Mouse (Mus musculus) kidney, postnatal 25 days (tissue): ENCODE results near the gene Alyref.

Experiments used
- DNase-seq, 2 experiments: peaks; one replicate each; pipeline ENCODE4 v3.0.0; 2021; ENCODE audit warnings: mixed read lengths in 2 of 2

The Alyref gene

DNA sequence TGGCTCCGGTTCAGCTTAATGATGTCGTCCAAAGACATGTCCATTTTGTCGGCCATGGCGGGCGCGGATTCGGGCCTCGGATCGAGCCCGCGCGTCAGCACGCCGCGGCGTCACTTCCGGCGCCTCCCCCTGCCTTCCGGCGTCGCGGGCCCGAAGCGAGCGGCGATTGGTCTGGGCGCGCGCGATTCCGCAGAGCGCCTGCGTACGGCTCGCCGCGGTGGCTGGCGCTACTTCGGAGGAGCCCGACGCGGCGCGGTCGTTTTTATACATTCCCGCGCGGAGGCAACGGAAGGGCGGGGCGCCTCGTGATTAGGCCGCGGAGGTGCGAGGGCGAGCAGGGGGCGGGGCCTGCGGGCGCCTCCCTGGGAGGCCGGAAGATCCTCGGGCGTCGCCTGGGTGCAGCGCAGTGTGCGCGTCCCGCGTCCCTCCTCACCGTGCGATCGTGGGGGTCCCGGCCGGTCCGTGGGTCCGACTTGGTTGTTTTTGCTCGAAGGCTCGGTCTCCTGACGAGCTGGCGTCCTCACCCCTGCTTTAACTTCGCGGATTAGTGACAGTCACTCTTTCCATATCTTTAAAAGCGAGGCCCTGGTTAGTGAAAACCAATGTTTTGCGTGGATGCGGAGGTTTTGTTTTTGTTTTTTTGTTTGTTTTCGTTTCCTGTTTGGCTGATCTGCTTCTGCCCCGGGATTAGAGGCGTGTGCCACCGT lies at the start of gene Alyref, which contains the start of gene Anapc11:
Gene Alyref (minus strand): TSS at position 83 of the 707 bp plus-strand sequence.
Gene Anapc11 (plus strand): TSS at position 139 of the 707 bp plus-strand sequence.
- peak; percentile 92 to 97 for DNase-seq

- peak in 1 of 2 experiments; percentile 35 for DNase-seq
These were observed 49.1 kb upstream of the Alyref start for GRCm38 (mm10) chr11:120647047-120647830.

DNA sequence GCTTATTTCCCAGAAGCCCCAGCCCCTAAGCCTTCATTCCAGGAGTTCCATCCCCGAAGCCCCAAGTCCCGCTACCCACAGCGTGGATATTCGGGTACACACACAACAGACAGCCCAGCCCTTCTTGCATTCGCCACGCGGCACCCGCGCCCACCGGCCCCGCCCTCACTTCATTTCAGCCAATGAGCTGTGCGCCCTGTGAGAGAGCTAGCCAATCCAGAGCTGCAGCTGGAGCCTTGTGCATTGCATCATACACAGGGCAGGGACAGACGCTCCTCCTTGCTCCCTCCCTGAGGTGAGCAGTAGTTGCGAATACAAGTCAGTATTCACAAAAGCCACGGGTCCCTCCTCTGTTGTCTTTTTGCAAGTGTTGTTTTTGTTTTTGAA lies 45.4 kb upstream of the Alyref start, which contains the start of gene Pycr1:
Gene Pycr1 (minus strand): TSS at position 169 of the 387 bp plus-strand sequence.
- peak; percentile 95 to 96 for DNase-seq

DNA sequence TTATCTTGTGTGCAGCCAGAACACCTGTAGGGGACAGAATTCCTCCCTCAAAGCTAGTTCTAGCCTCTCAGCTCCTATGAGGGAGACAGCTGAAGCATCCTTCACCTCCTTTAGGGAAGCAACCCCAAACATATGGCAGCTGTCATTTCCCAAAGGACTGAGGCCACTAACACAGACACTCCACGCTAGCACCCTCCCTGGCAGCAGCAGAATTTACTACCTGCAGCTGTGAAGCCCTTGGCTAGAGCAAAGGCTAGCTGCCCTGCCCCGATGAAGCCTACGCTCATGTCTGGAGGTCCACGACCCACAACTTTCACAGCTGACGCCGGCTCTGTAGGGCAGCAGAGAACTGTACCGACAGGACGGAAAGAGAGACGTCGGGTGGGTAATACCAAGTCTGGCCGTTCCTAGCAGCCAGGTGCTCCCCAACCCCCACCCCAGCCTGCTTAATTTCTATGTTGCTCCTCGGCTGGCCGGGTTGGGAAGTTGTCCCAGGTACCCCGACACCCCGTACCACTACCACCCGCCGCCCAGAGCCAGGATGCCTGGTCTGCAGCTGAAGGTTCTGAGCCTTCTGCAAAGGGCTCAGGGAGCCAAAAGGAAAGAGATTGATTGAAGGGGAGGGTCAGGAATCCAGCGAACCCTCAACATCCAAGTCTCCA lies 44.9 kb upstream of the Alyref start:
- peak in 1 of 2 experiments; percentile 44 for DNase-seq

- no peak for DNase-seq
These were observed 43.7 kb upstream of the Alyref start for GRCm38 (mm10) chr11:120641869-120642268.

DNA sequence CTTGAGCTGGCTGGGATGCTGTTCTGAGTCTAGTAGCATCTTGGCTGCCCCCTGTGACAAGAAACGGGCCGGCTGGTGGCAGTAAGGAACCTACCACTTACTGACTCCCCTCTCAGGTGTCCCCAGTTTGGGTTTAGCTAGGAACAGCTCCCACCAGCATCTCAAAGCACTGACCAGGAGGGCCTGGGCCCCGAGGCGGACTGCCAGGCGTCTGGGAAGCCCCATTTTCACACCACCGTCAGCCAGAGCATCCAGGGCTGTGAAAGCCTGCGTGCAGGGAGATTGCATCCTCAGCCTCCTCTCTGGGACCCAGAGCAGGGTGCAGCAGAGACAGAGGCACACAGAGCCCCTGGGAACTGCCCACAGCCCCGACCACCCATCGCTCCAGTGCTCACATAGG lies 43.1 kb upstream of the Alyref start:
- peak in 1 of 2 experiments; percentile 27 for DNase-seq

- DNase-seq: no peak
These were observed 36.6 kb upstream of the Alyref start for GRCm38 (mm10) chr11:120634810-120635209.

GRCm38 (mm10) chr11:120633520-120634343 lies 35.6 kb upstream of the Alyref start, which contains the start of gene Mafg:
Gene Mafg, minus strand, starts transcription at chr11:120633600.
- peak; percentile 97 for DNase-seq

DNA sequence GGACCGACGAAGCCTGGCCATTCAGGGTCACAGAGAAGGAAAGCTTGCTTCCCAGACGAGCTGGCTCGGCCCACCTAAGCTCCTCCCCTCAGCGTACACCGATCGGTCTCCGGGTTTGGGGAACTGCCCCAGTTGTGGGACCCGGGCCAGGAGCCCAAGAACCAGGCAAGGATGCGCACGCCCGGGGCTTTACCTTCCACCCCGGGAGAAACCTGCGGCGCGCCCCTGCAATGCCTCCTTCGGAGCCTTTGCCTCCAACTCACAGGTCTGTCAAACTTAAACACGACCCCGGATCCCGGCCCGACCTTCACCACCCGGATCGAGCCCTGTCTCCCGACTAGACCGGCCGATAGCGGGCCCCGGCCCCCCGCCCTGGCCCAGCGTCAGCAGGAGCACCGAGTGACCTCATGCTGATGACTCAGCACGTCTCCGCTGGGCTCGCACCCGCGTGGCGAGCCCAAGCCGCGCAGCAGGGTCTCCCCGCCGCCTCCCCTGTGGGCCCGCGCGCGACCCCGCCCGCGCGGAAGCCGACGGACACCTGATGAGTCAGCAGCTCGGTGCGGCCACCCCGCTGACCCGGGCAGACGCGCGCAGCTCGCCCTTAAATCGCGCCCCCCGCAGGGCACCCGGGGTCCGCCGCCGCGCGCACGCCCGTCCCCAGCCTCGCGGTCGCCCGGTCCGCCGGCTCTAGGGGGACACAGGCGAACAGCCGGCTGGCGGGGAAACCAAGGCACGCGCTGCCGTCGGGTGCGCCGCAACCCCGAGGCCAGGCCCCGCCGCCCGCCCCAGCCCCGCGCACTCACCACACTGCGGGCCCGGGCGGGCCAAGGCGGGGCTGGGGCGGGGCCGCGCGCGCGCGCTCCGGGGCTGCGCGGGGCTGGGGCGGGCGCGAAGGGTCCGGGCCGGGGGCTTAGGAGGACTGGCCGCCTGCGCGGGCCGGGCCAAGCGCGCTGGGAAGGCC lies 34.7 kb upstream of the Alyref start:
- peak; percentile 87 to 94 for DNase-seq

DNA sequence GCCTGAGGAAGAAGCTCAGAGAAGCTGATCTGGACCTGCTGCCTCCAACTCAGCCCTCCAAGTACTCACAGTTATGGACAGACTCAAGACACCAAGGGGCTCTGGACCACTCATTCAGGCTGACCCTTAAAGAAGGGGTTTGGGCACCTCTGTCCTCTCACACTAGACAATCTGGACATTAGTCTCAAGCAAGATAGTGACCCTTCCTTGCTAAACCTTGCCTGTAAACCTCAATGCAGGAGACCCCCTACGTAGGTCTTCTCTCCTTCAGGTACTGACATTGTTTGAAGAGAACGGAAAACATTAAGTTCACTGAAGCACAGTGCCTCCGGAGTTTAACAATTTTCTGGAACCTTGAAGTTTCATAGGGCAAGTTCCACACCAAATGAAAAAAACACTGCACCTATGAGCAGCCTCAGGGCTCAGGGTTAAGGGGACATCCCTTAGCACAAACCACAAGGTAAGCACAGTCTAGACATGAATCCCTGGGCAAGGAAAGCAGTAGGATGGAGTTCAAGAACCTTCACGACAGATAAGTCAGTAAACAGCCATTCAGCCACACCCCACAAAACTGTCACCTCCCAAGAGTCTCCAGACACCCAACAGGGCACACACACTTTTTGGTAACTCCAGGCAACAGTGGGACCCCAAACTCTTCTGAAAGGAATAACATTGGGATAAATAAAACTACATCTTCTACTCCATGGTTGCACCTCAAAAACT lies 33.7 kb upstream of the Alyref start:
- DNase-seq: peak in 1 of 2 experiments; percentile 48

GRCm38 (mm10) chr11:120630881-120631725 lies 32.9 kb upstream of the Alyref start:
- DNase-seq: peak; percentile 65 to 90

DNA sequence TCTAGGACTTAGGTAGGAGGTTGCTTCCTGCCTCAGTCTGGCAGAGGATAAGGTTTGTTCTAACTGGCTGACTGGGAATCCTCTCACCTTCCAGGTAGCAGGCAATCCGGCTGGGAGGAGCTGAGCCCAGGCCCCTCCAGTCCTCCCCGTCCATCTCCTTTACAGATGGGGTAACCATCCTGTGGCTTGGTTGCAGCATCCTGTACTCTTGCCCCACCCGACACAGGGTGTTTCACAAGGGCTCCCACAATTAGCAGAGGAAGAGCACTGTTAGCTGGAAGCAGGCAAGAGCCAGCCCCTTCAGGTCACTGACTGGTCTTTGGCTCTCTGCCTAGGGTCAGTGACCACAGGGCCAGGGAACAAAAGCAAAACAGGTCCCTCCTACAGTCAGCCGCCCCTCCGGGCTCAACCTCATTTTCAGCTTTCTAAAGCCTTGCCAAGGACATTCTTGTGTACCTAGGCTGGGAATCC lies 32.3 kb upstream of the Alyref start:
- peak; percentile 79 to 94 for DNase-seq

- DNase-seq: peak; percentile 69 to 85
These were observed 31.7 kb upstream of the Alyref start for GRCm38 (mm10) chr11:120629911-120630310.

DNA sequence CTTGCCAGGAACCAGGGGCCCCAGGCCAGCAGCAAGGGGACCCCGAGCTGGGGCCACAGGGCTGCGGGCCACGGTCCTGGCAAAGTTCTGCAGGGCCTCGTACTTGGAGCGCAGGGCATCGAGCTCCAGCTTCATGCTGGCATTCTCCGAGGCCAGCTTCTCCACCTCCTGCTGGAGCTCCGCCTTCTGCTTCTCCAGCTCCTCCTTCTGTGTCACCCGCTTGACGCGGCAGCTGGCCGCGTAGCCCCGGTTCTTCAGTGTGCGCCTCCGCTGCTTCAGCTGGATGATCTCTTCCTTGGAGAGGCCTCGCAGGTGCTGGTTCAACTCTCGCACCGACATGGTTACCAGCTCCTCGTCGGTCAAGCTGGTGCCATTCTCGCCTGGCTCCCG lies 31.2 kb upstream of the Alyref start:
- DNase-seq: peak; percentile 66 to 86

DNA sequence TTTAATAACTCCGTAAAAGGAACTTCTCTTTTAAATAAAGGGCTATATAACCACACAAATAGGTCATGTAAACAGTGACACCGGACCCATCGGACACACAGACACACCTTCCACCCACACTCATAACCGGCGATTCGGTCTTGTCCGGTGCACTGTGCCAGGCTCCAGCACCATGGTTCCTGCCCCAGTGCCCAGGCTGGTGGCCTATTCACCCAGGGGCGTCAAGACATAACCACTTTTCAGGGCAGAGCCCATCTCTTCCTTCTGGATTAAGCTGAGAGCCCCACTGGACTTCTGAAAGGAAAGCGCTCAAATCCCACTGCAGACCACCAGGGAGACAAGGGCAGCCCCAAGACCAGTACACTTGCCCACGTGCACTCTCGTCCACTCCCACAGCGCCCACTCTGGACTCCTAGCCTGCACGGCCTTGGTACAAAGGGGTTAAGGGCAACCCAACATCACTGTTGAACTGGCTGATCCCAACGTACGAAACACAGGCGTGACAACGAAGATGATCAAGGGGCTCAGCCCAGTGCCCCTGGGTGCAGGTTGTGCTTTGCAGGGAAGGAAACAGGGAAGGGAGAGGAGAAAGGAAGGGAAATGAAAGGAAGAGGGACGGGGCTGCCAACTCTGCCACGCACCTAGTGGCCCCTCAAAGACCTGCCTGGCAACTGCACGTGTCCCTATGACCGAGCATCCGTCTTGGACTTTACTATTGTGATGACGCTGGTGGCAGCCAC lies 30.6 kb upstream of the Alyref start:
- DNase-seq: peak in 1 of 2 experiments; percentile 41

GRCm38 (mm10) chr11:120627468-120628300 lies 29.5 kb upstream of the Alyref start:
- DNase-seq: peak; percentile 40 to 68

DNA sequence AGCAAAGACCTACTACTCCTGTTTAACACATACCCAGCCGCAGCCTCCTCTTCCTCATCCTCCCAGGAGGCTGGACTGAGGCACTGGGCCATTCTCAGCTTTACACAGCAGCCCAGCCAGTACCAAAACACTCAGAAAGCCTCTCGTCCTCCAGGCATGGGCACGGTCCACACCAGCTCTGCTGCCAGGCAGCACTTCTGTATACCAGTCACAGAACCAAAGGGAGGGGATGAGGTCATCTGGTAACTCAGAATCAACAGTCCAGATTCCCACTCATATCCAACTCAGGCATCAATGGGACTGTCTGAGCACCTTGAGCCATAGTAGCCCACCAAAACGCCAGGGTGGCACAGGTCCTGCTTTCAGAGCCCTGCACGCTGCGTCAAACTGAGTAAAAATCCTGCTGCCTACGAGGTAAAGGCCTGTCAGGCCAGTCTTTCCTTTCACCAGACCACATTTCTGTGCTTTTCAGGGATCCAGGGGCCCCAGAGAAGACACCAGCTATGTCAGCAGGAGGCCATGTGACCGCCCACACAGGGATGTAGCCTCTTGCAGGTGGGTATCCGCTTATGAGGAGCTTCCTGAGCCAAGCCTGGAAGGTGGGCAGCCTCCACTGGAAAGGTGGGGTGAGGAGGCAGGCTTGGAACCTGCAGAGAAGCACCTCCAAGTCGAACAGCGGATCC lies 28.8 kb upstream of the Alyref start:
- no peak for DNase-seq
